Mouse (Mus musculus): ENCODE measurements at regions not wholly inside any gene's neighbourhood (a gene's known extent, or its start where the extent isn't known, plus 50 kb on each side); places are given as distances from the start of the nearest gene placed in this dataset.

DNA sequence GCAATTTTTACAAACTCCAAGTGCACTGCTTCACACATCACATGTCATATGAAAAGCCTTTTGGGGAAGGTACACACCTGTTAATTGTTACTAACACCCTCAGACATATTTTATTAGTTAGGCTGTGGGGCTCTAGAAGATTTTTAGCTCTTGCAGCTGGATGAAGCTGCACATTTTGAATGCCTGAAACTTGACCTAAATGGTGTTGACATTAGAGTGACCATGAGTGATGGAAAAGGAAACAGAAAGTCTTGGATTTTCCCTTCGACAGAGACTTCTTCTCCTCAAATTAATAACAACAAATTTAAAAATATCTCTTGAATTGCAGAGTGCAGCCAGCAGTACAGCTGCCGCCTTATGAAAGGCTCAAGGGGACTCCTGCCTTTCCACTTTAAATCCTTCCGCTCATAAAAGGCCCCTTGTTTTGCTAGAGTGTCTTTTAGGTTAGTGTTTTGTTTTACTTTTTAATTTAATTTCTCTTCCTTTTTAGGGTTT, 259.7 kb downstream of the Trim52 start:
- DNase-seq (ENCODE audit: low spot score): peak; percentile 58

DNA sequence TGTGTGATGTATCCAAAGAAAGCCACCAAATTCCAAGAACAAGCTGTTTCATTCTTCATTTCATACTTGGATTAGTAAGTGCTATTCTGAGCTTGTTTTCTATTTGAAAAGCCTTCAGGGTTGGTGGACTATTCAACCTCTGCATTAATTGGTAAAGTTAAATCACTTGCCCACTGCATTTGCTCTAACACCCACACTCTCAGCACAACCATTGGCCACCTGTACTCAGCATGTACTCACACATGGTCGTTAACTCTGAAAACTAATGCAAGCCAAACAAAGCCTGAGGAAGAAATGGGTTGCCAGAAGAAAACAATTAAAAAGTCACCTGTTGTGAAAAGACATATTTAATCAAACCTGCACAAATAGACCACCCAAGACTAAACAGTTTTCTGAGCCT, 267.5 kb downstream of the Trim52 start:
- peak; percentile 18 for DNase-seq (ENCODE audit: low spot score)

DNA sequence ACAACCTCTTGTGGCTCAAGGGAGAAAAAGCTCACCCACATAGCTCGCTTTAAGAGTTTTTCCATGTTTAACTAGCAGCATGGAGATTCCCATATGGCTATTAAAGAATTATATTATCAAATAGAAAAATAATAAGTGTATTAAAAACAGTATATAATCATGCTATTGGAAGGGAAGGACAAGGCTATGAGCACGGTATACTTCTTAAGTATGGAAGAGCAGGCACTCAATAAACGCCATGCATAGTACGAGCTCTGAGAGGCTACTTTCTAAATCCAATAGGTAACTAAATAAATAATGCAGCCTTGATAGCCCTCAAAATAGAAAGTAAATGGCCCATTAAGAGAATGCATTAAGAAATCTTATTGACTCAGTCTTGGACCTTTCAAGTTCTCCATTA, 273.6 kb downstream of the Trim52 start:
- no peak for DNase-seq (ENCODE audit: low spot score)

DNA sequence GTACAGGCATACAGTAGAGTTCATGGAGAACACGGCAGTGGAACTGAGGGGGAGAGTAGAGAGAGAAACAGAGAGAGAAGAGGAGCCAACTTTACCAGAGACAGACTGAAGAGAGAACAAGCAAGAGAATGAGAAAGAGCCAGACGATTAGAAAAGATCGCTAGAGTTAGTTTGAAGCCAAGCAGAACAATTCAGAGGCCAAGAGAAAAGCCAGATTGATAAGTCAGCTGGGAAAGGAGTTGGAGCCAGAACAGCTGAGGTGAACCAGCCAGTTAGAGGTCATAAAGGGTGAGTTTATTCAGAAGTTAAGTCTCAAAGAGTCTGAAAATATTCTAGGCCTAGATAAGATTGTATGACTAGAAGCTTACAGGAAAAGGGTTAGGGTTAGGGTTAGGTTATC, 281.7 kb downstream of the Trim52 start:
- DNase-seq (ENCODE audit: low spot score): no peak

DNA sequence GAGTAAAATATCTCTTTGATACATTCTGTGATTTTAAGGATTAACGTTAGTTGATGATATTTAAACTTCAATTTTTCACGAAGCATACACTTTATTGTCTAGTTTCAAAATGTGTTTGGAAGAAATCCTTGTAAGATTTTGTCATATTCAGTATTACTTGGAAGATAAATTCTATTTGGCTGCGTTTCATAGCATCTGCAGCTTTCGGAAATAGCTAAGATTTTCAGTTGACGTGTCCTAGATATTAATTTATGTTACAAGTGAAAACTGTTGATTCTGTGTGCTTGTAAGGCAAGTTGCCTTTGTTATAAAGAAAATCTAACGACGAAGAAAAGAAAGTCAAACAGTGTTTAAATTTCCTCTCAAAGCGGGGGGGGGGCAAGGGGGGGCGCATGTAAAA, 284.5 kb downstream of the Trim52 start:
- no peak for DNase-seq (ENCODE audit: low spot score)

DNA sequence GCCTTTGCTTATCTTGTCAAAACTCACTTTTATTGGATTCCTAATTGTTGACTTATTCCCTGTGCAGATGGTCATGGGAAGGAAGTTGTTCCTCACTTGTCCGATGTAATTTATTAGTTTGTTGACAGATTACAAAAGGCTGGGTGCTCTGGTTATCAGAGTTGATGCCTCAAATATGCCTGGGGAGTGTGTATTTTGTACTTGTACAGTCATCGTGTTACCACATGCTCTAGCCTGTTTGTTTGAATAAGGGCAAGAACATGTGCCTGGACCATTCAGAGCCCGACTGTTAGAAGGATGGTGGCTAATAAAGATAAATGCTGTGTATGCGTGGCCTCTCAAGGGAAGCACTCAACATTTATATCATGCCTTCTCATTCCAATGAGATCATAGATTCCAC, 288.0 kb downstream of the Trim52 start:
- peak; percentile 7 for DNase-seq (ENCODE audit: low spot score)

DNA sequence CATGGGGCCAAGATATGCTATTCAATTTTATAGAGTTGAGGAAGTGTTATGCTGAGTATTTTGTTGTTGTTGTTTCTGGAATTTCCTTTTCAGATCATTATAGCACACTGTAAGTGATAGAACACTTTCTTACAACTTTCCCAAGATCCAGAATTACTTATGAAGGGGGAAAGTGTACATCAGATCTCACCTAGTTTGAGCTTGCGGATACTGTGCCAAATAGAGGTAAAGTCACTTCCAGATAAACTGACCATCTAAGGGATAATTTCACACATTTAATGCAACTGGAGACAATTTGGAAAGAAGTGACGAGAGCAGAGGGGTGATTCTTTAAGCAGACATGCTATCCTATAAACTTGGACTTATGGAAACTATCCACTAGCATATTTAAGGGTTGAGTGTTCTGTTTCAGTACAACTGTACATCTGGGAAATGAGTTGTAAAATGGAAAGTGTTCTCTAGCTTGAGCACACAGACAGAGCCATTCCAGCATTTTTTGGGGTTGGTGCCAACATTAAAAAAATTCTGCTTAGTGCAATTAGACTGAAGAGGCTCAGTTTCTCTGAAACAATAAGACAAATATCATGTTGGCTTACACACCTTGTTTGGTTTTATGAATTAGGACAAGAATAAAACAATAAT, 307.0 kb downstream of the Trim52 start:
- no peak for DNase-seq (ENCODE audit: low spot score)

DNA sequence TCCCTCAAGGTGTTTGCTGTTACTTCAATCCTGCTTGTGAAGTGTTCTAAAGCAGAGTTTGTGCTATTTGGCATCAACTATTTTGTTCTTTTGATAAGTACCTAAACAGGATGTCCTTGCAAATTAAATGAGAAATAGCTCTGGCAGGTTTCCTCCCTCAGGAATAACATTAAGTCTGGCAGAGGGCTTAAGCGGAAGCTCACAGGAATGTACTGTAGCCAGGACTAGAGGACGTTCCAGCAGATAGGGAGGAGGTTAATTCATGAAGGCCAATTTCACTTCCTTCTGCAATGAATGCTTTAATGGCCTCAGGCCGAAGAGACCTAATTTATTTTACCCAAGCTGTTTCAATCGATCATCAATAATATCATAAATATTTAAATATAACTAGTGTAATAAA, 318.7 kb downstream of the Trim52 start:
- DNase-seq (ENCODE audit: low spot score): peak; percentile 20

DNA sequence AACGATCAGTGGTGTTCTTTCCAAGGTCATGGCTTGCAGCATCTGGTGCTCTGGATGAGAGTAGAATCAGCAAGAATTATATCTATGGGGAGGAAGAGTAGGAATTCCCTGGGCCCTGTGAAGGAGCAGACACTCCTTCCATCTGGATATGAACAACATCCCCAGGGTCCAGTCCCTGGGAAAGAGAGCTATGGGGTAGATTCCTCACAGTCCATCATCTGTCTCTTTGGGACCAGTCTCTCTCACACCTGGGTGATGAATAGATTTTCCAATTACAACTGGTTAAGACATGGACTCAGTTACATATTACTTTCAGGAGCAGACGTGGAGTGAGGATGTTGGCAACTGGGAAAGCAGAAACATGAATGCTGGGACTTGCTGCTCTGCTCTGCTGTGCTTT, 322.6 kb downstream of the Trim52 start:
- no peak for DNase-seq (ENCODE audit: low spot score)

DNA sequence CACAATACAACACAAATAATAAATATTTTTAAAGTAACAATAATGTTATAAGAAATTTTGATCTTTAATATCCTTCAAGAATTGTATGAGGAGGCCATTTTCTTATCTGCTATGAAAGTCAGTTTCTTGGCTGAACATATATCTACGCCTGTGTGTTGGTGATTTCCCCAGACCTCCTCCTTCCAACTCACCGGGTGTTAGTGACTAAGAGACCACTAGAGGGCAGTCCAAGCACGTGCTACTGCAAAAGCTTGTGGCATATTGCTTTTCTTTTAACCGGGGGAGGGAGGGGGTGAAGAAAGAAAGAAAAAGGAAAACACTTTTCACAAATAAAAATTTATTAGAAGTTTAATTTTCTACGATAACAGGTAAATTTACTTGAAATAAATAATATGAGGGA, 333.3 kb downstream of the Trim52 start:
- peak; percentile 87 for DNase-seq (ENCODE audit: low spot score)

DNA sequence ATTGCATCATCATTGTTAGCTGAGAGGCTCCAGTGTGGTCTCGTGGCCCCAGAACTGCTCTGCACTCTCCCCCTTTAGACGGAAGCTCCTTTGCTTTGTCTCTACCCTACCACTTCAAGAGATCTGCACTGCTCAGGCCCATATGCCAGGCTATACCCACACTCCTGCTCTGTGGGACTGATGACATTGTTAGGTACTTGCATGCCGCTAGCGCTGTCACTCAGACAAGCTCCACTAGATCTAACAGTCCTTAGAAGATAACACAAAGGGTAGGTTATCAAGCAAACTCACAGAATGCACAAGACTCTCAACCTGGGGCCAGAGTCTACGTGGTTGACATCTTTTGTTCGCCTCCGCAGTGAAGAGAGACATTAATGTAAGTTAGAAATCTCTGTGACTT, 383.1 kb downstream of the Trim52 start:
- DNase-seq (ENCODE audit: low spot score): no peak

DNA sequence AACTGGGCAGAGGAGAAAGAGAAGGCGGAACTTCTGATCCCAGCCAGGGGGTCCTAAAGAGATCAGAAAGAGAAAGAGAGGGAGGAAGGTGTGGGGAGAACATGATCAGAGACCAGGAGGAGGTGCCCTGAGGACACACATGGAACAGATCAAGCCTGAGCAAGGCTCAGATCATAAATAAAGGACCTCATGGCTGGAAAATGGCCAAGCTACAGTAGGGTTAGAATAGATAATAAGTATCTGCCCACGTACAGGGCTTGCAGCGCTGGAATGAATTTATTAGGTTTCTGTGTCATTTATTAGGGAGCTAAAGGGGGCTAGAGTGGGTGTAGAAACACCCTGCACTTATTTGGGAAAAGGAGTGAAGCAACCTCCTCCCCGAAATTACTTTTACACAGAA, 385.4 kb downstream of the Trim52 start:
- no peak for DNase-seq (ENCODE audit: low spot score)

DNA sequence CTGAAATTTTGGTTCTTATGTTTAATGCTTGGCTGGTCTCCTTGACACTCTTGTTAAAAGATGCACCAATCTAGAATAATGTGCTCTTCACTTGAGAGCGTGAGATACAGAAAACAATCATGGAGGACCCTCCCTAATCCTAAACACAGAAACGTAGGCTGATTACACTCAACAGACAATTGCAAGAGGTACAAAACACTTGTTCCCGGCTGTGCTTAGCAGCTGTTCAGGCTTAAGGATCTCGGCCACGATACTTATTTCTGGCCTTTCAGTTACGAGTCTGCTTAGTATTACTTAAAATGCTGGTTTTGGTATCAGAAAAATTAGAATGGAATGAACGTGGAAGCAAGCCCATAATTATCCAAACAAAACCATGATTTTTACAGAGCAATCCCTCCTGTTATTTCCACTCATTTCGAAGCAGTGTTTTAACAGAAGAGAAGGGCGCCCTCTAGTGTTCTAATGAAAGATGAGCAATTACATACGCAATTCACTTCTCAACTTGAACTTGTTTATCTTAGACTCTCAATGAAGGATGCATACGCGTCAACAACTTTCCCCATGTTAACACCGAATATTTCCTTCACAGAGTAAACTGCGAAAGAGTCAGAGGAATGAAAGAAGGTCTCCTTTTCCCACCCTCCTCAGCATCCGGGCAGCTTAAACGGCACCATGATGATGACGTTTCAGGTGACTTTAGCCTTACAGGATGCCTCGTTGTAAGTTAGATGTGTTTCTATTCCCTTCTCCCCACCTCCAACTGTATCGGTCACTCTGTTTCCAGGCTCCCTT, 394.5 kb downstream of the Trim52 start:
- DNase-seq (ENCODE audit: low spot score): peak; percentile 89

DNA sequence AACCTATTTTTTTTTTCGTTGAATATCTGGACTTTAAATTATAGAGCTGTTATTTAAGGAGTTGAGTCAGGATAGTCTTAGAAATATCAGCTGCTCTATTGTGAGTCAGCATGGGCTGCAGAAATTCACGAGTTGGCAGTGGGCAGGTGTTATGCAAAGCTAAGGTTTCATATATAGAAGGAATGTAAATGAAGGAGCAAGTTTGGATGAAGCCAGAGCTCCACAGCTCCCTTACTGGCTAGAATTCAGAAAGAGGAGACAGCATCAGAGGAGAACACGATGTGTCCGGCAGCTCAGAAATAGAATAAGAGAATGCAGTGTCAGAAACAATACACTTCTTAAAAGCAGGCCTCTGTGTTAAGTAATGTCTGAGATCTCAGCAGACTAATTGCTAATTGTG, 400.9 kb downstream of the Trim52 start:
- no peak for DNase-seq (ENCODE audit: low spot score)

DNA sequence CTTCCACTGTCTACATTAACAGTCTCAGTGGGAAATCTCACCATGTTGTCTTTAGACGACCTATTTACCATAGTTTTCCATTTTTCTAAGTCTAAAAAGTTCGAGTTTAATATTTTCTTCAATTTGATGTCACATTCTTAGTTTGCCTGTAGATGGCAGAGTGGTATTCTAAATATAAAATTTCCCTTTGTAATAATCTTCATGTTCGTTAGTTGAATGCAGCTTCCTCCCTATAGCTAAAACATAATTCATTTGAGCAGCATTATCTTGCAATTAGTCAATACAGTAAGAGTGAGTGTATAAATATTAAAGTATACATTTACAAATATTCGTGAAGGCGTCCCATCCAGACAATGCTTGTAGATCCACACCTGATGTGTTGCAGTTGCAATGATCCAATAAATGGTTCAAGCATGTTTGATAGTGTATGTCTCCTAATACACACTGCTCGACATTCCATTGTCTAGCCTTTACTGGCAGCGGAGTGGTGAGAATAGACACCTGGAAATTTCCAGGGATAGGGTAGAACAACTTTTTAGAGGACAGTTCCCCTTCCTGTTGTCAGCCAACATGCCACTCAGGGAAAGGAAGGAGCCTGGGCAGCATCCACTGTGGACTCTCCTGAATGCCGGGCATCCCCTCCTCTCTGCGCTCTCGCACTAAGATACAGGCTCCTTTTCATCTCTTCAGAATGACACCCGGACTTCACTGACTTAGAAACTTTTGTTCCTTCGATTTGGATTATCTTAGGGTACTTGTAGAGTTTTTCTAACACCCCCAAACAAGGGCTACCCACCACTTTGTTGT, 412.8 kb downstream of the Trim52 start:
- no peak for DNase-seq (ENCODE audit: low spot score)

DNA sequence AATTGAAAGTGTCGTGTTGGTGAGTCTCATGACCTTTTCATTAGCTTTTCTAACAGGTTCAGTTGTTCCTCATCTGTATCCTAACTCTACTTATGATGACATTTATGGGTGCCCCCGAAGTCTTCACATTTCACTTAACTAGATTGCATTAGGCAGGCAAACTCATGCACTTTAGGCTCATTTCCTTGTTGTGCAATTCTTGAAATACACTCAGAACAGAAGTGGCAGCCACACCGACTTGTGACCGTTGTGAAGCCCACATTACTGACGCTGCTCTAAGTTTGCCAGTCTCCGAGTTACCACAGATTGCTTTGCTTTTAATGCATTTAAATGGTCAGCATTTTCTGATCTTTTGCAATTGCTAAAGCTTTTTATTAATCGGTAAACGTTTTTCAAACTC, 414.8 kb downstream of the Trim52 start:
- DNase-seq (ENCODE audit: low spot score): peak; percentile 14

DNA sequence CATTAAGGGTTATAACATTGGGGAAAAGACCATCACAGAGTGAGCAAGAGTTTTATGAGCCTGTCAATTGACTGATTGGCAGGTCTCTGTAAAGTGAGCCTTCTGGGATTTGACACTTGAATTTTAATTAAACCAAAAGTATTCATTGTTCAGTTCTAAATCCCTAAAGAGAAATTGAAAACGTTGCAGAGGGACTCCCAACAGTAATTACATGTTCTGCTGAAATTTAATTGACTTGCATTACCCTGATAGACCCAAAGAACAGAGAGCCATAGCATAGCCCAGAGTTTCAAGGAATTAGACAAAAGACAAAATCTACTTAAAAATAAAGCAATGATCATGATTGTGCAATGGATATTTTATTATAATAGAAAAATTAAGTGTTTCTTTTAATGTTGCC, 444.2 kb downstream of the Trim52 start:
- no peak for DNase-seq (ENCODE audit: low spot score)

DNA sequence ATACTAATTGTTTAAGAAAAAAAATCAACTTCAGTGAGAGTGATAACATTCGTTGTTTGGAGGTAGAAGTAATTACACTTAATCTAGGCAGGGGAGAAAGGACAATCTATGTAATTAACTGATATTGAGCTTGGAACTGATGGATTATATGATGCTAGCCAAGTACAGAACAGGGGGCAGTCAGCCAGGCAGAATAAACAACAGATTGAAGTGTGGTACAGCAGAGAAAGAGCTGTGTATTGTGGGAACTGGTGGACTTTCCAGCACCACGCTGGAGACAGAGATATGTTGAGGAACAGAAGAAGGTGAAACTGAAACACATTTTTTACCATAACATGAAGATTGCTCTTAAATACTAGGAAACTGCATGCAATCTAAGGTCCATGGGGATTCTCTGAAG, 473.3 kb downstream of the Trim52 start:
- no peak for DNase-seq (ENCODE audit: low spot score)

DNA sequence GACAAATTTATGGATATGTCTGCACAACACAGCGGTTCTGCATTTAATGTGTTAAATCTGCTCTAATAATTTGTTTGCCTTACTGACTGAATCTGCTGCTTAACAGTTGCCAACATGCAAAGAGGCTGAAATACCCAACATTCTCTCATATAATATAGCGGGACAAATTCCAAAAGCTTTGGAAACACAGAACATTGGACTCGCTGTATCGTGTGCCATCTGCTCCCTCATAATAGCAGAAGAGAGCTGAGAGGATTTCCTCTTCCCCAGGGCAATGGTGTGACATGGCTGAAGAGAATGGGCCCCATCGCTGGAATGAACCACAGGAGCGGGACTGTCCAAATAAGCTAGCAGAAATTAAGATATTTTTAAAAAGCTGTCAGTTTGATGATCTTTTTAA, 475.9 kb downstream of the Trim52 start:
- DNase-seq (ENCODE audit: low spot score): no peak

DNA sequence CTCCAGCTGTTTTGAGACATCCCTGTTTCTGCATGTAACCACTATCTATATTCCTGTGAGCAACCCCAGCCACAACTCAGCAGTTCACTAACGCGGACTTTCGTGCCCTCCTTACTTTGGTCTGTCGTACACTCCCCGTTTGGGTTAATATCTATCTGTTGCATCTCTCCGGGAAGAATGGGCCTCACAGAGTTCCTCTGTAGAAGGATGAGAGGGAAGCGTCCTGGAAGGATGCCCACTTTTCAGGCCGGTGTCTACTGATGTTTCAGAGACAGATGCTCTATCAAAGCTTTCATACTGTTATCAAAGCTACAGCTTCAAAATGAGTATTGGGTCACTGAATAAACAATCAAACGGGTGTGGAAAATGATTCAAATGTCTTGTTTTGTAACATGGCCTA, 487.4 kb downstream of the Trim52 start:
- no peak for DNase-seq (ENCODE audit: low spot score)

DNA sequence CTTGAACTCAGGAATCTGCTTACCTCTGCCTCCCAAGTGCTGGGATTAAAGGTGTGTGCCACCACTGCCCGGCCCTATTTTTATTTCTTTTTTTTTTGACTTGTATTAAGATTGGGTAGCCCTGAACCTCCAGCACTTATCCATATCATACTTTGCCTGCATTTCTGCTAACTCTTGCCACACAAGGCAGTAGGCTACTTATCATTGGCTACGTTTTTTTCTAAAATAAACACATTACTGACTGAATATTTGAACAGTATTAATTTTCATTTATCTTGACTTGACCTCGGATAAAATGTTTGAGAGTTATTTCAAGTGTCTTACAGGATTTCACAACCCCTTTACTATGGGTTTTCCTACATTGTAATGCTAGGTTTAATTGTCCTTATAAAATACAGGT, 488.0 kb downstream of the Trim52 start:
- DNase-seq (ENCODE audit: low spot score): no peak

DNA sequence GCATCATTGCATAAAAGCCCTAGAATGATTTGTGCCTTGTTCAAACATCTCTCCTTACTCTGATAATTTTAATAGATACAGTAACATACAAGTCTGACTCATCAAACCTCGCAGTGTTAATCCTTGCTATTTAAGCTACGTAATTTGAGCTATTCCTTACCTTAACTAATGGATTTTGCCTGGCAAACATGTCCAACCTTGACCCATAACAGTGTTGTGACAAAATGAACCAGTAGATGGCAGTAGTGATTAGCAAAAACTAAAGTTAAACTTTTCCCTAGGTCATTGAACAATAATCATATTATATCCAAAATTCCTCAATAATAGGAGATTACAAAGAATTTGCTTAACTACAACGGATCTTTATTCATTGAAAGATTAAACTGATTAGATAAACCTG, 501.0 kb downstream of the Trim52 start:
- DNase-seq (ENCODE audit: low spot score): peak; percentile 78

DNA sequence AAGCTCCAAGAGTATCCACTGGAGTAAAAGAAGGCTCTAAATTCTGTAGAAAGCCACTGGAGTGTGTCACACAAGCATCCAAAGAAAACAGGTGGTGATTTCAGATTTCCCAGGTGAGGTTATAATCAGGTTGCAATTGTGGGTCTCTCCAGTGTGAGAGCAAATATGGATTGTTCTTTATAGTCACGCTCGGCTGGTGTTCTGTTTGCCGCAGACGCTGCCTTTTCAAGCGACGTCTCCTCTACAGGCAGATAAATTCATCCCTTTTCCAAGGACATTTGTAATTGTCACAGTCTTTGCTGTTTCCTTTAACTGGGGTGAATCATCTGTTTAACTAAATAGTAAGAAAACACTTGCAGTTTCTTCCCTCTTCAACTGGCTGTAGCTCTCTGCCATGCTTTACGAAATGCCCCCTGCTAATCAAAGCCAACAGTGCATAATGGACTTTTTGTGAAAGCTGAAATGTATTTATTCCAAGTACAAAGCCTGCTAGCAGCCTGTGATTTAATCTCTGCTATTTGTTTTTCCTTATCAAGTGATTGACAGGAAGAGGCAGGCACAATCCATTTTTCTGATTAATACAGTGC, 502.4 kb downstream of the Trim52 start:
- no peak for DNase-seq (ENCODE audit: low spot score)
